Mouse (Mus musculus): ENCODE measurements around the gene Barx1. TPM values are rescaled to one million over a fixed set of nuclear protein-coding genes. Genes with fewer than 3 reads are reported as not detected.

Gene Barx1
- not detected in 2 replicates for polyA plus RNA-seq (2012; rRNA removed; ENCODE audit: low replicate concordance)

GRCm38 (mm10) chr13:48662431-48663143, at the start of gene Barx1:
Barx1 (plus strand) TSS chr13:48662998.

GRCm38 (mm10) chr13:48625433-48626184, 37.2 kb upstream of the Barx1 start, which contains the start of gene Ptpdc1:
Ptpdc1 (minus strand) TSS chr13:48625664.

Other genes with a start within 250 kb of the Barx1 start
- gene Zfp169, start 149.5 kb upstream of the Barx1 start, polyA plus RNA-seq (2012; rRNA removed; ENCODE audit: low replicate concordance), result 8.0 and 12.2 TPM in 2 replicates
- 0.16 TPM in 1 of 2 replicates, not detected in the other for gene A830005F24Rik, start 149.4 kb upstream of the Barx1 start, polyA plus RNA-seq (2012; rRNA removed; ENCODE audit: low replicate concordance)
- gene Ptpdc1, start 37.3 kb upstream of the Barx1 start, polyA plus RNA-seq (2012; rRNA removed; ENCODE audit: low replicate concordance), result 2.4 TPM in 2 replicates
- 14.1 and 21.7 TPM in 2 replicates for gene Phf2, start 208.1 kb downstream of the Barx1 start, polyA plus RNA-seq (2012; rRNA removed; ENCODE audit: low replicate concordance)

All from mammary gland, adult 2 months (tissue).